Mouse (Mus musculus) embryonic facial prominence, embryonic 15.5 days (tissue): ENCODE measurements around the gene Mblac1. TPM values are rescaled to one million over a fixed set of nuclear protein-coding genes. Genes with fewer than 3 reads are reported as not detected.
"Not testable (repeated sequence)": the region's sequence is repeated elsewhere in the genome, so short reads cannot be mapped to it uniquely, and the experiment has no call there.

Source experiments
- ATAC-seq: fragments of 200-750 bp; cut with Nextera tagmentation; 2 replicates; pipeline ENCODE4 v1.8.0; 2017; ENCODE audit warnings: low read depth, moderate TSS enrichment; ENCODE audit not compliant: insufficient number of reproducible peaks, low FRiP score, low TSS enrichment
- H3K27ac ChIP-seq: fragments of 300-500 bp; sonication (generic); replicated peaks from 2 replicates; pipeline ENCODE4 v1.5.1; 2015; ENCODE audit warnings: mild to moderate bottlenecking, inconsistent platforms
- H3K27me3 ChIP-seq: fragments of 300-500 bp; sonication (generic); 2 replicates; pipeline ENCODE4 v1.6.1; 2015; ENCODE audit warnings: inconsistent platforms
- H3K36me3 ChIP-seq: fragments of 300-500 bp; sonication (generic); 2 replicates; pipeline ENCODE4 v1.6.1; 2015; ENCODE audit warnings: mild to moderate bottlenecking, inconsistent platforms
- H3K4me1 ChIP-seq: fragments of 300-500 bp; sonication (generic); 2 replicates; pipeline ENCODE4 v1.6.1; 2015; ENCODE audit warnings: inconsistent platforms
- H3K4me2 ChIP-seq: fragments of 300-500 bp; sonication (generic); replicated peaks from 2 replicates; pipeline ENCODE4 v1.6.1; 2015; ENCODE audit warnings: mild to moderate bottlenecking, inconsistent platforms
- H3K4me3 ChIP-seq: fragments of 300-500 bp; sonication (generic); replicated peaks from 2 replicates; pipeline ENCODE4 v1.5.1; 2015; ENCODE audit warnings: mild to moderate bottlenecking, inconsistent platforms
- H3K9ac ChIP-seq: fragments of 300-500 bp; sonication (generic); 2 replicates; pipeline ENCODE4 v1.6.1; 2015; ENCODE audit warnings: inconsistent platforms
- H3K9me3 ChIP-seq: fragments of 300-500 bp; sonication (generic); replicated peaks from 2 replicates; pipeline ENCODE4 v1.6.1; 2016; ENCODE audit warnings: inconsistent platforms
- WGBS: fragments of 180-500 bp; shearing (Covaris S2); methylation state at CpG from one replicate; pipeline ENCODE4 v1.1.7; 2015; 5-methylcytosine and 5-hydroxymethylcytosine counted together
- polyA plus RNA-seq: library from polyadenylated mRNA; unstranded; fragments of >200 nt; fragmentation: Nextera tagmentation; extraction: Ambion mirVana; gene quantifications from 2 replicates; pipeline ENCODE4 v1.2.1, GENCODE M21; 2015

Mblac1 gene
- polyA plus RNA-seq, 1 experiment from 2014 or later: 8.6 TPM

DNA sequence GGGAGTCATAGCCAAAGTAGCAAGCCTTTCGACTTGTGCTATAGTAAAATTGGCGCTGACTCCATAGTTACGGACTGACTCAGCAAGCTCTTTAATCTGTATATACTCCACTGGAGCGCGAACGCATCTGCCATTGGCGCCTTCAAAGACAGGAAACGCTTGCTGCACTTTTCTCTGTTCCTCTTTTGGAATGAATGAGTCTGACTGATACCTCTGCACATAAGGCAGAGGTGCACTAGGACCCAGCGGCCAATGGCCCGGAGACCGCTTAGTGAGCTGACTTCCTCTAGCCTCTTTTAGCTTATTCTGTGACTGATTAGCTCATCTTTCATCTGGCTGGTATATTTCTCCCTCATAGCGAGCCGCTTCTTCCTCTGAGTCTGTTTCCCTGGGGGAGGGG lies 22.5 kb downstream of the Mblac1 start:
- not testable (repeated sequence) for H3K4me1 ChIP-seq, H3K27ac ChIP-seq, H3K36me3 ChIP-seq, ATAC-seq, H3K4me3 ChIP-seq, H3K9me3 ChIP-seq, H3K27me3 ChIP-seq, H3K9ac ChIP-seq, H3K4me2 ChIP-seq
- WGBS: 88% methylated on average over 13 of the region's 13 CpGs

- Histone ChIP-seq H3K27me3 (no peaks in the 10 kb centered on the region), H3K4me1 (no peaks in the 10 kb centered on the region), H3K9ac (no peak overlapping the region), H3K4me2 (no peak overlapping the region), H3K36me3 (no peaks in the 10 kb centered on the region), H3K4me3 (no peak overlapping the region), H3K27ac (no peak overlapping the region), H3K9me3 (0 out of 2 replicates have a peak, but pooled peaks cover 6% of the 10 kb centered on the region)
- no peak for ATAC-seq
- 62% methylated on average over 2 of the region's 2 CpGs for WGBS
These were observed 25.8 kb downstream of the Mblac1 start for GRCm38 (mm10) chr5:138219864-138220263.

DNA sequence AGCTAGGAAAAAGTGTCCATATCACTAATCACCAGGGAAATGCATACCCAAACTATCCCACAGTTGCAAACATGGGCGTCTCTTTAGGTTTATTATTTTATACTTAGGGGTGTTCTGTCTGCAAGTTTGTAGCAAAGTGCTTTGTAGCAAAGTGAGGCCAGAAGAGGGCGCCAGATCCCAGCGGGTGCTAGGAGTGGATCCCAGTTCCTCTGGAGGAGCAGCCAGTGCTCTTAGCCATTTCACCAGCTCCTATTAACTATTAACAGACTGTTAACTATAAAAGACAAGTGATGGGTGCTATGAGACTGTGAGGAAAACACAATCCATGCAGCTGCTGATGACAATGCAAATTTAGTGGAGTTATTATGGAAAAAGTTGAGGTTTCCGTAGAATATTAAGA lies 28.0 kb downstream of the Mblac1 start:
- Histone ChIP-seq H3K9ac (no peak overlapping the region), H3K4me2 (no peak overlapping the region), H3K27me3 (no peaks in the 10 kb centered on the region), H3K4me1 (no peaks in the 10 kb centered on the region), H3K4me3 (no peak overlapping the region), H3K27ac (no peak overlapping the region), H3K9me3 (no peaks in the 10 kb centered on the region), H3K36me3 (no peaks in the 10 kb centered on the region)
- no peak for ATAC-seq
- 24% methylated on average over 4 of the region's 4 CpGs for WGBS

- no peaks in the 10 kb centered on the region for H3K27me3 ChIP-seq
These were observed 29.2 kb downstream of the Mblac1 start for GRCm38 (mm10) chr5:138223287-138223686.

DNA sequence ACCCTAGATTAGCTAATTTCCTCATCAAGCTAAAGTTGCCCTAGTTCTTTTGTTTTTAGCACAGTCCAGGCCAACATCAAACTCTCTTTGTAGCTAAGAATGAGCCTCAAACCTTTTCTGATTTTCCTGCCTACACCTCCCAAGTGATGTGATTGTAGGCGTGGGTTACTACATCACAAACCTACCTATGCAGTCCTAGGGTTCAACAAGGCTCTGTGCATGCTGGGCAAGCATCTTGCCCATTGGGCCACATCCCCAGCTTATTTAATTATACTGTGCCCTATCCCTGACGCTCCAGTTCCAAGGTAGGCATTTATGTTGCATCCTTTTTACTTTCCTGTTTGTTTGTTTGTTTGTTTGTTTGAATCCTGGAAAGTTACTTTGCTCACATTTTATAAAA lies 31.6 kb downstream of the Mblac1 start, which contains the start of gene Nxpe5:
Nxpe5 (plus strand) TSS at position 199 of the 400 bp plus-strand sequence.
- Histone ChIP-seq H3K4me3 (no peak within 1 kb of the TSS), H3K27me3 (no peaks in the 10 kb centered on the region), H3K4me1 (no peaks in the 10 kb centered on the region), H3K36me3 (no peaks in the 10 kb centered on the region), H3K9me3 (no peaks in the 10 kb centered on the region), H3K4me2 (no peak within 1 kb of the TSS), H3K27ac (no peak within 1 kb of the TSS), H3K9ac (no peak within 1 kb of the TSS)
- WGBS: 62% methylated on average over 2 of the region's 2 CpGs
- ATAC-seq: no peak

More at GRCm38 (mm10) chr5:138223287-138223686, 29.2 kb downstream of the Mblac1 start:
- H3K4me3 ChIP-seq: no peak overlapping the region
- H3K27ac ChIP-seq: no peak overlapping the region
- H3K4me1 ChIP-seq: no peaks in the 10 kb centered on the region
- no peaks in the 10 kb centered on the region for H3K9me3 ChIP-seq
- H3K4me2 ChIP-seq: no peak overlapping the region
- 51% methylated on average over 3 of the region's 3 CpGs for WGBS
- H3K9ac ChIP-seq: no peak overlapping the region
- ATAC-seq: no peak
- H3K36me3 ChIP-seq: no peaks in the 10 kb centered on the region

- H3K4me1 ChIP-seq: no peaks in the 10 kb centered on the region
- no peaks in the 10 kb centered on the region for H3K27me3 ChIP-seq
- H3K4me2 ChIP-seq: no peak overlapping the region
- no peak overlapping the region for H3K27ac ChIP-seq
- 67% methylated on average over 4 of the region's 4 CpGs for WGBS
- no peak overlapping the region for H3K9ac ChIP-seq
- no peak overlapping the region for H3K4me3 ChIP-seq
- ATAC-seq: no peak
- no peaks in the 10 kb centered on the region for H3K9me3 ChIP-seq
- no peaks in the 10 kb centered on the region for H3K36me3 ChIP-seq
These were observed 32.4 kb downstream of the Mblac1 start for GRCm38 (mm10) chr5:138226491-138226890.

DNA sequence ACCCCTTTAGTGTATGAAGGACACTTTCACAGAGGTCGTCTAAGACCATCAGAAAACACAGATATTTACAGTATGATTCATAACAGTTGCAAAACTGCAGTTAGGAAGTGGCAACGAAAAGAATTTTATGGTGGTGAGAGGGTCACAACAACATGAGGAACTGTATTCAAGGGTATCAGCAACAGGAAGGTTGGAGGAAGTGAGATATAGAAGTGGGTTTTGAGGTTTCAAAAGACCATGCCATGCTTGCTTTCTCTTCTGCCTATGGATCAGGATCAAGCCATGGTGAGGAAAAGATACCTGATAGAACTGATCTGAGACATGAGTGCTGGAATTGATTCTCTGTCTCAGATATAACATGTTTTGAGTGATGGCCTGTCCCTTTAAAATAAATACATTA lies 33.3 kb downstream of the Mblac1 start:
- Histone ChIP-seq H3K4me1 (no peaks in the 10 kb centered on the region), H3K36me3 (no peaks in the 10 kb centered on the region), H3K9ac (no peak overlapping the region), H3K9me3 (no peaks in the 10 kb centered on the region), H3K27ac (no peak overlapping the region), H3K27me3 (no peaks in the 10 kb centered on the region), H3K4me2 (no peak overlapping the region), H3K4me3 (no peak overlapping the region)
- no peak for ATAC-seq
- WGBS: 49% methylated on average over 2 of the region's 2 CpGs

DNA sequence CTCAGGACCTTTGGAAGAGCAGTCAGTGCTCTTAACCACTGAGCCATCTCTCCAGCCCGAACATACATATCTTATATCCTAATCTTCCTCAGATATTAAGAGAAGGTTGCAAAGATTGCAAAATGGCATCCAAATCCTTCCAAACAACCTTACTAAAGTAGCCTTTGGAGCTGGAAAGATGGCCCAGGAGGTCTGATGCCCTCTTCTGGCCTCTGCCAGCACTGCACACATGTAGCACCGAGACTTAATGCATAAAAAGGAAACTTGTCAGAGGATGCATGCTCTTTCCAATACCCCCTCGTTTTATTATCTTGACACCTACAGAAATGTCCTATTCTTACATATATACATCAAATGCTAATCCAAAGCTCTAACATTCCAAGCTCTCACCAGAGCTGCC lies 33.9 kb downstream of the Mblac1 start:
- 59% methylated on average over 3 of the region's 3 CpGs for WGBS
- Histone ChIP-seq H3K4me3 (no peak overlapping the region), H3K4me1 (no peaks in the 10 kb centered on the region)

GRCm38 (mm10) chr5:138229511-138229910 lies 35.4 kb downstream of the Mblac1 start:
- H3K27me3 ChIP-seq: no peaks in the 10 kb centered on the region
- no peak overlapping the region for H3K4me2 ChIP-seq
- H3K9ac ChIP-seq: no peak overlapping the region
- 88% methylated on average over 3 of the region's 3 CpGs for WGBS
- H3K36me3 ChIP-seq: no peaks in the 10 kb centered on the region
- H3K4me3 ChIP-seq: no peak overlapping the region
- ATAC-seq: no peak
- no peak overlapping the region for H3K27ac ChIP-seq
- no peaks in the 10 kb centered on the region for H3K4me1 ChIP-seq
- no peaks in the 10 kb centered on the region for H3K9me3 ChIP-seq

More for the DNA sequence above, 33.9 kb downstream of the Mblac1 start:
- Histone ChIP-seq H3K36me3 (no peaks in the 10 kb centered on the region), H3K9ac (no peak overlapping the region), H3K27ac (no peak overlapping the region), H3K27me3 (no peaks in the 10 kb centered on the region), H3K9me3 (no peaks in the 10 kb centered on the region), H3K4me2 (no peak overlapping the region)
- no peak for ATAC-seq

- Histone ChIP-seq H3K4me2 (no peak overlapping the region), H3K9ac (no peak overlapping the region), H3K4me1 (no peaks in the 10 kb centered on the region), H3K4me3 (no peak overlapping the region), H3K36me3 (no peaks in the 10 kb centered on the region), H3K27me3 (no peaks in the 10 kb centered on the region), H3K9me3 (no peaks in the 10 kb centered on the region), H3K27ac (no peak overlapping the region)
- WGBS: 80% methylated on average over 2 of the region's 2 CpGs
- no peak for ATAC-seq
These were observed 39.7 kb downstream of the Mblac1 start for GRCm38 (mm10) chr5:138233778-138234177.

DNA sequence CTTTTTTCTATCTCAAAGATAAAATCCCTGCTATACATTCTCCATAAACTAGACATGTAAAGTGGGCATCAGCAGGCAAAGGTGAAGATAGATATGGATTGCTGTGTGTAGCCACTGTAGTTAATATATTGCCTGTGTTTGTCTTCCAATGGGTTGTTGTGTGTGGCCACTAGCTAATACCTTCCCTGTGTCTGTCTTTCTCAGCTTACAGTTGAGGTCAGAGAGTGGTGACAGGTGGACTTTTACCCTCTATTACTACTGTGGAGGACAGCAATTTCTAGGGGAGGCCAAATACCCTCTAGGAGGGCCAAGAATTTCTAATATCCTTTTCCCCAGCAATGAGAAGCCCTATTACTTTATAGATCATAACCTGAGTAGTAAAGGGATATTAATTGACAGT lies 40.1 kb downstream of the Mblac1 start:
- Histone ChIP-seq H3K9ac (no peak overlapping the region), H3K36me3 (no peaks in the 10 kb centered on the region), H3K27me3 (no peaks in the 10 kb centered on the region), H3K4me2 (no peak overlapping the region), H3K4me1 (no peaks in the 10 kb centered on the region), H3K9me3 (no peaks in the 10 kb centered on the region), H3K27ac (no peak overlapping the region), H3K4me3 (no peak overlapping the region)
- ATAC-seq: no peak

DNA sequence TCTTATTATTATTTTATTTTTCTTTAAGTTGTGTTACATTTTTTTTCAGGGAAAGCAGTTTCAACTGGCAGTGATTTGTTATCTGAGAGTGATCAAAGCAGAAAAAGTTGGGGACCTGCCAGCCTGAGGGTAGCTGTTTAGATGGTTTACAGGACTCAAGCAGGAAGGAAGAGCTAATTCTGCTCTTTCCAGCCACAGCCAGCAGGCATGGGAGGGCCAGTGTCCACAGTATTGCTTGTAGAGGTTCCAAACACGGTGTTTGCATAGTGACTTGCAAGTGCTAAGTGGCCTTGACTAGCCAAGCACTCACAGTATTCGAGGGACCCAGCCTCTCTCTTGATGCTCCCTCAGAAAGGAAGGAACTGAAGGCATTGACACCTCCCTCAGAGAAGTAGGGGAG lies 47.4 kb downstream of the Mblac1 start:
- H3K27ac ChIP-seq: no peak overlapping the region
- no peak for ATAC-seq
- no peaks in the 10 kb centered on the region for H3K36me3 ChIP-seq
- H3K4me3 ChIP-seq: no peak overlapping the region
- H3K4me1 ChIP-seq: no peaks in the 10 kb centered on the region
- no peak overlapping the region for H3K4me2 ChIP-seq
- WGBS: 46% methylated on average over 2 of the region's 2 CpGs
- no peaks in the 10 kb centered on the region for H3K9me3 ChIP-seq
- no peak overlapping the region for H3K9ac ChIP-seq
- no peaks in the 10 kb centered on the region for H3K27me3 ChIP-seq
